Mouse (Mus musculus) lung, postnatal 36 days (tissue): ENCODE data around the gene Shroom3.
A peak's percentile ranks its signal among the peaks of the same experiment; 100 is the strongest.

Source experiments
- DNase-seq: peaks from one replicate; pipeline ENCODE4 v3.0.0; 2022; ENCODE audit warnings: mixed read lengths

Shroom3 gene

GRCm38 (mm10) chr5:92983942-92984341 is 300.7 kb downstream of the Shroom3 start:
- DNase-seq = no peak

GRCm38 (mm10) chr5:92984692-92985091 is 301.5 kb downstream of the Shroom3 start:
- DNase-seq = no peak

- no peak for DNase-seq
Measured at GRCm38 (mm10) chr5:92985391-92985790, 302.2 kb downstream of the Shroom3 start.

- no peak for DNase-seq
Measured at GRCm38 (mm10) chr5:92986651-92987610, 303.7 kb downstream of the Shroom3 start.

GRCm38 (mm10) chr5:92987891-92988768 is 304.9 kb downstream of the Shroom3 start:
- DNase-seq = no peak

GRCm38 (mm10) chr5:92988769-92989356 is 305.6 kb downstream of the Shroom3 start:
- no peak for DNase-seq

- no peak for DNase-seq
Measured at GRCm38 (mm10) chr5:92992106-92992505, 308.9 kb downstream of the Shroom3 start.

- no peak for DNase-seq
Measured at GRCm38 (mm10) chr5:92994309-92994708, 311.1 kb downstream of the Shroom3 start.

- DNase-seq = no peak
Measured at GRCm38 (mm10) chr5:92994861-92995260, 311.6 kb downstream of the Shroom3 start.

GRCm38 (mm10) chr5:92997428-92998120 is 314.3 kb downstream of the Shroom3 start:
- DNase-seq = peak; percentile 49

- no peak for DNase-seq
Measured at GRCm38 (mm10) chr5:92998494-92999016, 315.3 kb downstream of the Shroom3 start.

- no peak for DNase-seq
Measured at GRCm38 (mm10) chr5:93000060-93000459, 316.8 kb downstream of the Shroom3 start.

- DNase-seq = peak; percentile 76
Measured at GRCm38 (mm10) chr5:93000774-93001757, 317.8 kb downstream of the Shroom3 start.

- no peak for DNase-seq
Measured at GRCm38 (mm10) chr5:93002615-93003014, 319.4 kb downstream of the Shroom3 start.

- peak; percentile 75 for DNase-seq
Measured at GRCm38 (mm10) chr5:93005229-93005814, 322.1 kb downstream of the Shroom3 start.

GRCm38 (mm10) chr5:93005815-93006341 is 322.6 kb downstream of the Shroom3 start:
- DNase-seq = peak; percentile 42

GRCm38 (mm10) chr5:93008256-93008655 is 325.0 kb downstream of the Shroom3 start:
- DNase-seq = no peak
